Mouse (Mus musculus): ENCODE measurements around the gene Cyth2. TPM values are rescaled to one million over a fixed set of nuclear protein-coding genes. Genes with fewer than 3 reads are reported as not detected.

The Cyth2 gene
- total RNA-seq, 2 experiments from 2014 or later: 34.6 to 35.8 TPM

GRCm38 (mm10) chr7:45815984-45816351, 1.6 kb upstream of the Cyth2 start:
- intact Hi-C loops (cut with DNase I; ENCODE audit: low total_unique reads): no loop called here
- no peak for DNase-seq

- intact Hi-C loops (cut with DNase I; ENCODE audit: low total_unique reads): no loop called here
- no peak for DNase-seq
Observed at GRCm38 (mm10) chr7:45815323-45815983, 1.1 kb upstream of the Cyth2 start.

- intact Hi-C loops (cut with DNase I; ENCODE audit: low total_unique reads): no loop called here
Observed at GRCm38 (mm10) chr7:45814841-45815240, 460 bp upstream of the Cyth2 start.

GRCm38 (mm10) chr7:45812921-45813320, 1.5 kb downstream of the Cyth2 start:
- intact Hi-C loops (cut with DNase I; ENCODE audit: low total_unique reads): no loop called here

More at GRCm38 (mm10) chr7:45814841-45815240, 460 bp upstream of the Cyth2 start:
- DNase-seq: no peak

GRCm38 (mm10) chr7:45809276-45810075, 4.9 kb downstream of the Cyth2 start:
- intact Hi-C loops (cut with DNase I; ENCODE audit: low total_unique reads): no loop called here
- DNase-seq: no peak

More at GRCm38 (mm10) chr7:45812921-45813320, 1.5 kb downstream of the Cyth2 start:
- DNase-seq: no peak

- intact Hi-C loops (cut with DNase I; ENCODE audit: low total_unique reads): no loop called here
- no peak for DNase-seq
Observed at GRCm38 (mm10) chr7:45808471-45808870, 5.9 kb downstream of the Cyth2 start.

GRCm38 (mm10) chr7:45805941-45806340, 8.4 kb downstream of the Cyth2 start:
- intact Hi-C loops (cut with DNase I; ENCODE audit: low total_unique reads): no loop called here
- no peak for DNase-seq

GRCm38 (mm10) chr7:45802551-45802950, 11.8 kb downstream of the Cyth2 start:
- intact Hi-C loops (cut with DNase I; ENCODE audit: low total_unique reads): no loop called here
- DNase-seq: no peak

- DNase-seq: peak; percentile 91
- intact Hi-C loops (cut with DNase I; ENCODE audit: low total_unique reads): loop anchor here (2.0 kb wide), 1 partner anchor 63 kb away; no protein-coding TSS in a partner anchor
Observed at GRCm38 (mm10) chr7:45801348-45801747, 13.0 kb downstream of the Cyth2 start.

- intact Hi-C loops (cut with DNase I; ENCODE audit: low total_unique reads): loop anchor here (2.0 kb wide), 1 partner anchor 62 kb away; no protein-coding TSS in a partner anchor
- DNase-seq: no peak
Observed at GRCm38 (mm10) chr7:45800546-45801204, 13.7 kb downstream of the Cyth2 start.

- intact Hi-C loops (cut with DNase I; ENCODE audit: low total_unique reads): loop anchor here (2.0 kb wide), 1 partner anchor 61 kb away; no protein-coding TSS in a partner anchor
- no peak for DNase-seq
Observed at GRCm38 (mm10) chr7:45800001-45800400, 14.4 kb downstream of the Cyth2 start.

- intact Hi-C loops (cut with DNase I; ENCODE audit: low total_unique reads): no loop called here
- no peak for DNase-seq
Observed at GRCm38 (mm10) chr7:45798931-45799330, 15.4 kb downstream of the Cyth2 start.

GRCm38 (mm10) chr7:45798511-45798836, 15.9 kb downstream of the Cyth2 start:
- DNase-seq: no peak
- intact Hi-C loops (cut with DNase I; ENCODE audit: low total_unique reads): no loop called here

- intact Hi-C loops (cut with DNase I; ENCODE audit: low total_unique reads): no loop called here
- DNase-seq: no peak
Observed at GRCm38 (mm10) chr7:45797661-45798510, 16.5 kb downstream of the Cyth2 start.

- intact Hi-C loops (cut with DNase I; ENCODE audit: low total_unique reads): no loop called here
- no peak for DNase-seq
Observed at GRCm38 (mm10) chr7:45796950-45797349, 17.4 kb downstream of the Cyth2 start.

- no peak for DNase-seq
- intact Hi-C loops (cut with DNase I; ENCODE audit: low total_unique reads): loop anchor here (2.0 kb wide), 1 partner anchor 50 kb away; no protein-coding TSS in a partner anchor
Observed at GRCm38 (mm10) chr7:45794971-45795370, 19.4 kb downstream of the Cyth2 start.

GRCm38 (mm10) chr7:45793969-45794585, 20.3 kb downstream of the Cyth2 start:
- DNase-seq: no peak
- intact Hi-C loops (cut with DNase I; ENCODE audit: low total_unique reads): loop anchor here (2.0 kb wide), 1 partner anchor 49 kb away; no protein-coding TSS in a partner anchor

GRCm38 (mm10) chr7:45793240-45793639, 21.1 kb downstream of the Cyth2 start:
- intact Hi-C loops (cut with DNase I; ENCODE audit: low total_unique reads): no loop called here
- no peak for DNase-seq

Measured in gastrocnemius, postnatal 14 days (tissue).